Mouse (Mus musculus): ENCODE results near the gene Prdx3. TPM values are rescaled to one million over a fixed set of nuclear protein-coding genes. Genes with fewer than 3 reads are reported as not detected.
A peak's percentile ranks its signal among the peaks of the same experiment; 100 is the strongest.
"Not testable (repeated sequence)": the region's sequence is repeated elsewhere in the genome, so short reads cannot be mapped to it uniquely, and the experiment has no call there.

Gene Prdx3
- polyA plus RNA-seq, 1 experiment from 2014 or later = 126 TPM

DNA sequence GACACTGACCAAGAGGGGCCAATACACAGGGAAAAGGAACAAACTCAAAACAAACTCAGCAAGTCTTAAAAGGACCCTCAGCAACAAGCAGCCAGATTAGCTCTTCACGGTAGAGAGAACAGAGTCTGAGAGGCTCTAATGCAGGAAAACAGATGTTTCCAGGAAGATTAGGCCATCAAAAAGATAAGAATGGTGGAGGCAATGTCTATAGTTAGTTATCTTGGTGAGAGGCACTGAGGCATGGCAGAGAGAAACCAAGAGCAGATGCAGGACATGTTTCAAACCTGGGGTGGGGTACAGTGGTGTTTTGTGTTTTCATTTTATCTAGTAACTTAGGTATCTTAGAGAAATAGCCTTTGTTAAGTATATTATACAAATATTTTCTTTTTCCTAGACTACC, 2.1 kb downstream of the Prdx3 start:
- no peak overlapping the region for H3K9ac ChIP-seq
- H3K27me3 ChIP-seq (ENCODE audit: control insufficient read depth, insufficient read depth, low read length) = no peaks in the 10 kb centered on the region
- 76% methylated on average over 1 of the region's 1 CpGs for WGBS
- no peak overlapping the region for H3K4me2 ChIP-seq (replicated peaks)
- no peak for ATAC-seq (ENCODE audit: low FRiP score)
- DNase-seq (ENCODE audit: low spot score) = no peak
- peaks cover 11% of the 10 kb centered on the region; the same call in 1 of the 2 replicates for H3K4me1 ChIP-seq (replicated peaks; ENCODE audit: control insufficient read depth, insufficient read depth, low read length)
- H3K27ac ChIP-seq = no peak overlapping the region
- peaks cover 32% of the 10 kb centered on the region for H3K36me3 ChIP-seq (replicated peaks; ENCODE audit: control insufficient read depth, insufficient read depth)
- H3K4me3 ChIP-seq (replicated peaks; ENCODE audit: low read length) = no peak overlapping the region
- H3K9me3 ChIP-seq (ENCODE audit: control insufficient read depth, low read length) = no peaks in the 10 kb centered on the region

- Histone ChIP-seq H3K9me3 (ENCODE audit: control insufficient read depth, low read length) (no peaks in the 10 kb centered on the region), H3K4me1 (replicated peaks; ENCODE audit: control insufficient read depth, insufficient read depth, low read length) (peaks cover 11% of the 10 kb centered on the region; the same call in 1 of the 2 replicates), H3K36me3 (replicated peaks; ENCODE audit: control insufficient read depth, insufficient read depth) (peaks cover 32% of the 10 kb centered on the region), H3K9ac (no peak overlapping the region), H3K27me3 (ENCODE audit: control insufficient read depth, insufficient read depth, low read length) (no peaks in the 10 kb centered on the region), H3K27ac (no peak overlapping the region), H3K4me2 (replicated peaks) (no peak overlapping the region), H3K4me3 (replicated peaks; ENCODE audit: low read length) (no peak overlapping the region)
- ATAC-seq (ENCODE audit: low FRiP score) (no peak), DNase-seq (ENCODE audit: low spot score) (no peak)
- WGBS = 93% methylated on average over 5 of the region's 5 CpGs
These were observed 3.0 kb downstream of the Prdx3 start for GRCm38 (mm10) chr19:60871366-60871765.

- peaks cover 32% of the 10 kb centered on the region for H3K36me3 ChIP-seq (replicated peaks; ENCODE audit: control insufficient read depth, insufficient read depth)
- H3K27me3 ChIP-seq (ENCODE audit: control insufficient read depth, insufficient read depth, low read length) = no peaks in the 10 kb centered on the region
- 91% methylated on average over 1 of the region's 1 CpGs for WGBS
- no peaks in the 10 kb centered on the region for H3K9me3 ChIP-seq (ENCODE audit: control insufficient read depth, low read length)
- no peak overlapping the region for H3K4me3 ChIP-seq (replicated peaks; ENCODE audit: low read length)
- no peak overlapping the region for H3K9ac ChIP-seq
- H3K4me1 ChIP-seq (replicated peaks; ENCODE audit: control insufficient read depth, insufficient read depth, low read length) = peaks cover 11% of the 10 kb centered on the region; the same call in 1 of the 2 replicates
- no peak overlapping the region for H3K4me2 ChIP-seq (replicated peaks)
- ATAC-seq (ENCODE audit: low FRiP score) = no peak
- no peak for DNase-seq (ENCODE audit: low spot score)
- H3K27ac ChIP-seq = no peak overlapping the region
These were observed 3.9 kb downstream of the Prdx3 start for GRCm38 (mm10) chr19:60870489-60870888.

DNA sequence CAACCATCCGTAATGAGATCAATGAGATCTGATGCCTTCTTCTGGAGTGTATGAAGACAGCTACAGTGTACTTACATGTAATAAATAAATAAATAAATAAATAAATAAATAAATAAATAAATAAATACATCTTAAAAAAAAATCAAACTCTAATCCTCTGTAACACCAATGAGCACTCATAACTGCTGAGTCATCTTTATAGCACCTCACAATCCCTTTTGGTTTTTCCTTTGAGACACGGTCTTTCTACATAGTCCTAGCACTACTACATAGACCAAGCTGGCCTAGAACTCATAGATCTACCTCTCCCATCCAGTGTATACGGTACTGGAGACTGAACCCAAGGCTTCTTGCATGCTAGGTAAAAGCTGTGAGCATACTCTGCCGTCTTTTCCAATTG, 8.2 kb downstream of the Prdx3 start:
- H3K4me3 ChIP-seq (replicated peaks; ENCODE audit: low read length); H3K9me3 ChIP-seq (ENCODE audit: control insufficient read depth, low read length); ATAC-seq (ENCODE audit: low FRiP score); DNase-seq (ENCODE audit: low spot score); H3K27ac ChIP-seq; H3K9ac ChIP-seq; H3K27me3 ChIP-seq (ENCODE audit: control insufficient read depth, insufficient read depth, low read length); H3K4me1 ChIP-seq (replicated peaks; ENCODE audit: control insufficient read depth, insufficient read depth, low read length); H3K4me2 ChIP-seq (replicated peaks): not testable (repeated sequence)
- peaks cover 39% of the 10 kb centered on the region for H3K36me3 ChIP-seq (replicated peaks; ENCODE audit: control insufficient read depth, insufficient read depth)
- 100% methylated on average over 4 of the region's 4 CpGs for whole genome bisulfite sequencing

DNA sequence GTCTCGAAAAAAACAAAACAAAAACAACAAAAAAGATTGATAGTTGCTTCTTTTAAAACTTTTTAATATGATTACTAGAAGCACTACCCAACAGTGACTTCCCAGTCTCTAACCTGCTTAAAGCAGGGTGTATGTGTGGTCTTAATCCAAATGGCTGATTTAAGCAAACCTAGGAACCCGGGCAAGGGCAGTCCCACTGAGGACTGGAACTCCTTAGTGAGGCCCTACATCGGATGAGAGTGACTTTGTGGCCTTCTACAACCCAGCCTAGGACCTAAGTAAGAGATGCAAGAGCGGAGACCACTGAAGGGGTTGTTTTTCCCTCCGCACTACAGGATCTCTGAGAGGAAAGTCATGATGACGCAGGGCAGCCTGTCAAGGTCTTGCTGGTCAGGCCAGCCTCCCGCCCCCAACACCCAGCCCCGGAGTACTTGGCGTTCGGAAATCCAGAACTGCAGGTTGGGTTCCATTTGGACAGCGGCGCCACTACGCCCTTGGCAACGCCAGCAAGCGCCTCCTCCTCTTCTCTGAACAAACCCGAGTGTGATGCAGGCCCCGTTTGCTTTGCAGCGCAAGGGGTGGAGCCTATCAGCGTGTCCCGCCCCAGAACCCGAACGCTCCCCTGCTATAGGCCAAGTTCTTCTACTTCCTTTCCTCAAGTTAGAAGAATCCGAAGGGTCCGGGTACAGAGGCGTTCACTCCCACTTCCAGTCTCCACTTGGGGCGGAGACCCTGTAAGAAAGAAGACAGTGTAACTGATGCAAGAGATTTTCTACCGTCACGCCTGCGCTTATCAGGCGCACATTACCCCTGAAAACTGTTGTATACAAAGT, 13.3 kb downstream of the Prdx3 start, which contains the start of gene Sfxn4:
Gene Sfxn4, minus strand, starts transcription at position 612 of the 833 bp plus-strand sequence.
- Histone ChIP-seq H3K9ac (peak within 1 kb of the TSS; percentile 66), H3K4me1 (replicated peaks; ENCODE audit: control insufficient read depth, insufficient read depth, low read length) (peaks cover 11% of the 10 kb centered on the region; the same call in 1 of the 2 replicates), H3K4me3 (replicated peaks; ENCODE audit: low read length) (peak within 1 kb of the TSS; percentile 45), H3K27ac (peak within 1 kb of the TSS; percentile 69), H3K4me2 (replicated peaks) (peak within 1 kb of the TSS; percentile 64), H3K36me3 (replicated peaks; ENCODE audit: control insufficient read depth, insufficient read depth) (peaks cover 34% of the 10 kb centered on the region), H3K9me3 (ENCODE audit: control insufficient read depth, low read length) (no peaks in the 10 kb centered on the region), H3K27me3 (ENCODE audit: control insufficient read depth, insufficient read depth, low read length) (no peaks in the 10 kb centered on the region)
- WGBS = 4% methylated on average over 30 of the region's 30 CpGs
- DNase-seq (ENCODE audit: low spot score) (peak; percentile 87), ATAC-seq (ENCODE audit: low FRiP score) (peak; percentile 99)

DNA sequence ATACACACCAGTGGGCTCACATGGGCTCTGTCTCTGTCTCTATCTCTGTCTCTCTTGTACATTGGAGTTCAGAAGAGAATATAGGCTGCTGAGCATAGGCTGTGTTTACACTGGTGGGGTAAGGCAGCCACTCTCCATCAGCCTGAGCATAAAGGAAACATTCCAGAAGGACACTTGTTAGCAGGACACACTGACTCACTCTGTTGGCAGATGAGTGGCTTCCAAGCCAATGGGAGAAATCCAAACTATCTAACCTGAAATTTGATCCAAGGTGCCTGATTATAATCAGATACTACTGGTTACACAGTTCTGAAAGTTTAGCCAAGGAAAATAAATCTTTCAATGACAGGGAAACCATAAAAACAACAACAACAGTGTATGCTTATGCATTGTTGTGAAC, 28.6 kb downstream of the Prdx3 start:
- H3K4me3 ChIP-seq (replicated peaks; ENCODE audit: low read length) = no peak overlapping the region
- no peak for ATAC-seq (ENCODE audit: low FRiP score)
- peaks cover 39% of the 10 kb centered on the region for H3K36me3 ChIP-seq (replicated peaks; ENCODE audit: control insufficient read depth, insufficient read depth)
- no peak for DNase-seq (ENCODE audit: low spot score)
- H3K27ac ChIP-seq = no peak overlapping the region
- no peaks in the 10 kb centered on the region for H3K27me3 ChIP-seq (ENCODE audit: control insufficient read depth, insufficient read depth, low read length)
- no peak overlapping the region for H3K9ac ChIP-seq
- no peaks in the 10 kb centered on the region for H3K4me1 ChIP-seq (replicated peaks; ENCODE audit: control insufficient read depth, insufficient read depth, low read length)
- no peaks in the 10 kb centered on the region for H3K9me3 ChIP-seq (ENCODE audit: control insufficient read depth, low read length)
- H3K4me2 ChIP-seq (replicated peaks) = no peak overlapping the region

GRCm38 (mm10) chr19:60843324-60843723, 31.0 kb downstream of the Prdx3 start:
- H3K36me3 ChIP-seq (replicated peaks; ENCODE audit: control insufficient read depth, insufficient read depth) = peaks cover 60% of the 10 kb centered on the region
- H3K9me3 ChIP-seq (ENCODE audit: control insufficient read depth, low read length) = no peaks in the 10 kb centered on the region

DNA sequence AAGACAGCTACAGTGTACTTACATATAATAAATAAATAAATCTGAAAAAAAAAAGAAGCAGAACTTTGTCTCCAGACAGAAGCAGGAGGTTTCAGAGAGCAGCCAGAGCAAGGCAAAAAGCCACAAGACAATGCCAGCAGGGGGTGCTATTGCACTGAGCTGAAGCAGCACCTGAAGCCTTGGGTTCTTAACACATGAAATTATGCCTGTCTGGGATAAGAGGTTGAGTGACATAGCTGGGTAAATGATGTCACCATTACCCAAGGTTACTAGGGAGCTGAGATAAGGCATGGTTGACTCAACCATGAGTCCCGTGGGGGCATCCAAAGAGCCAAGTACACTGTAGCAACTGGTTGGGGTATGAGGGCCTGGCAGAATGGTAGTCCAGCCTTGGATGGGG, 36.6 kb downstream of the Prdx3 start:
- H3K9me3 ChIP-seq (ENCODE audit: control insufficient read depth, low read length) = no peaks in the 10 kb centered on the region
- no peak overlapping the region for H3K4me2 ChIP-seq (replicated peaks)
- ATAC-seq (ENCODE audit: low FRiP score) (no peak), DNase-seq (ENCODE audit: low spot score) (peak; percentile 82)
- no peak overlapping the region for H3K27ac ChIP-seq
- peaks cover 84% of the 10 kb centered on the region for H3K36me3 ChIP-seq (replicated peaks; ENCODE audit: control insufficient read depth, insufficient read depth)
- H3K4me3 ChIP-seq (replicated peaks; ENCODE audit: low read length) = no peak overlapping the region
- no peaks in the 10 kb centered on the region for H3K27me3 ChIP-seq (ENCODE audit: control insufficient read depth, insufficient read depth, low read length)
- H3K4me1 ChIP-seq (replicated peaks; ENCODE audit: control insufficient read depth, insufficient read depth, low read length) = no peaks in the 10 kb centered on the region
- 80% methylated on average over 1 of the region's 1 CpGs for WGBS
- no peak overlapping the region for H3K9ac ChIP-seq

More at GRCm38 (mm10) chr19:60843324-60843723, 31.0 kb downstream of the Prdx3 start:
- H3K4me2 ChIP-seq (replicated peaks) = no peak overlapping the region
- no peaks in the 10 kb centered on the region for H3K4me1 ChIP-seq (replicated peaks; ENCODE audit: control insufficient read depth, insufficient read depth, low read length)
- H3K27me3 ChIP-seq (ENCODE audit: control insufficient read depth, insufficient read depth, low read length) = no peaks in the 10 kb centered on the region
- no peak overlapping the region for H3K27ac ChIP-seq
- H3K9ac ChIP-seq = no peak overlapping the region
- no peak overlapping the region for H3K4me3 ChIP-seq (replicated peaks; ENCODE audit: low read length)
- no peak for DNase-seq (ENCODE audit: low spot score)
- no peak for ATAC-seq (ENCODE audit: low FRiP score)

DNA sequence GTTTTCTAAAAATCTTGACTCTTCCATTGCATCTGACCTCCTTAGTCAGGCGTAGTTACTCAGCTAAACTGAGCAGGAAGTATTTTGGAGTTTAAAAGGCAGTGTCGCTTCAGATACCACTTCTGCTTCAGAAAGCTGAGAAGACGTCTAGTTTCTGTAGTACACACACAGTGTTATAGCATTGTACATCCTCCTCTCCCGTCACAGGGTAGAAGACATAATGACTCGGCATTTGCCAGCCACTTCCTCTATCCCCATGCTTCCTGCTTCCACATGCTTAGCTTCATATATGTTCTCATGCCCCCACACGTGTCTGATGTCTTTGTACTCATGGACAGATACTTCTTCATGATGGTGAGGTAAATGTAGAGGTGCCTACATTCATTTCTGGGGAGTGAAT, 55.7 kb downstream of the Prdx3 start:
- Histone ChIP-seq H3K27ac (no peak overlapping the region), H3K4me2 (replicated peaks) (no peak overlapping the region), H3K4me3 (replicated peaks; ENCODE audit: low read length) (no peak overlapping the region), H3K9ac (no peak overlapping the region), H3K4me1 (replicated peaks; ENCODE audit: control insufficient read depth, insufficient read depth, low read length) (no peaks in the 10 kb centered on the region), H3K9me3 (ENCODE audit: control insufficient read depth, low read length) (no peaks in the 10 kb centered on the region), H3K36me3 (replicated peaks; ENCODE audit: control insufficient read depth, insufficient read depth) (peaks cover 83% of the 10 kb centered on the region), H3K27me3 (ENCODE audit: control insufficient read depth, insufficient read depth, low read length) (no peaks in the 10 kb centered on the region)
- WGBS = 92% methylated on average over 6 of the region's 6 CpGs
- no peak for DNase-seq (ENCODE audit: low spot score)
- ATAC-seq (ENCODE audit: low FRiP score) = no peak
